Comparison of ENCODE assay signal across 8 mouse cellular contexts in genomic region chr11:69795168-69795982, GRCm38 (mm10). TPM values are rescaled to one million over a fixed set of nuclear protein-coding genes. Genes with fewer than 3 reads are reported as not detected.
A peak's percentile ranks its signal among the peaks of the same experiment; 100 is the strongest.
DNase-seq lines count a peak whose midpoint lies in the region; ATAC-seq and TF ChIP-seq lines count a peak whose summit lies in the region.

Gene Chrnb1 (minus strand): TSS chr11:69795943.

- dilution Hi-C loops in CH12.LX (cut with MboI; ENCODE audit: extremely low pct_ligation_motif_present, extremely low pct_unique_long_range_greater_than_20kb, low sequenced_read_pairs): no loop called here

- peak within 1 kb of the TSS; percentile 66 for H3K9ac ChIP-seq in CH12.LX (ENCODE audit: insufficient read depth, low read depth)
- H3K9ac ChIP-seq in heart, embryonic 15.5 days: peak within 1 kb of the TSS; percentile 59
- H3K9ac ChIP-seq in liver, embryonic 14.5 days (replicated peaks): peak within 1 kb of the TSS; percentile 31; the same call in 1 of the 2 replicates
- H3K9ac ChIP-seq in neural tube, embryonic 11.5 days (ENCODE audit: low read length): no peak within 1 kb of the TSS

- peak within 1 kb of the TSS; percentile 59 to 67 (median 61) for H3K4me3 ChIP-seq in CH12.LX (replicated peaks in 1 of 3; ENCODE audit: low read depth in 2 of 3, low read length in 2 of 3, poor library complexity in 1 of 3)
- H3K4me3 ChIP-seq in forebrain, embryonic 10.5 days: peak within 1 kb of the TSS; percentile 62
- peak within 1 kb of the TSS; percentile 66 for H3K4me3 ChIP-seq in heart, embryonic 15.5 days
- peak within 1 kb of the TSS; percentile 45 to 53 for H3K4me3 ChIP-seq in liver, embryonic 14.5 days (ENCODE audit: insufficient read depth in 1 of 2, low read depth in 2 of 2, low read length in 2 of 2)
- H3K4me3 ChIP-seq in neural tube, embryonic 11.5 days (ENCODE audit: low read depth, low read length): peak within 1 kb of the TSS; percentile 39
- peak within 1 kb of the TSS; percentile 84 for H3K4me3 ChIP-seq in testis, adult 2 months (ENCODE audit: control insufficient read depth, low read depth, low read length)

- TF ChIP-seq EP300 in CH12.LX (IDR thresholded peaks at IDR 0.05; ENCODE audit: low read length): no peak; the same call in 1 of the 2 replicates
- no peak for TF ChIP-seq EP300 in liver, embryonic 14.5 days (IDR thresholded peaks at IDR 0.05; ENCODE audit: low read depth)

- H3K9me3 ChIP-seq in CH12.LX (replicated peaks; ENCODE audit: low read length): peaks cover 4% of the 10 kb centered on the region
- no peaks in the 10 kb centered on the region for H3K9me3 ChIP-seq in forebrain, embryonic 10.5 days
- no peaks in the 10 kb centered on the region for H3K9me3 ChIP-seq in heart, embryonic 15.5 days (replicated peaks)
- H3K9me3 ChIP-seq in liver, embryonic 14.5 days (ENCODE audit: control insufficient read depth, low read length): no peaks in the 10 kb centered on the region
- no peaks in the 10 kb centered on the region for H3K9me3 ChIP-seq in neural tube, embryonic 11.5 days (ENCODE audit: control insufficient read depth, low read length)

- 2% methylated on average over 52 of the region's 52 CpGs for WGBS in forebrain, embryonic 10.5 days
- WGBS in heart, embryonic 15.5 days: 2% methylated on average over 52 of the region's 52 CpGs
- under 1% methylated on average over 52 of the region's 52 CpGs for WGBS in liver, embryonic 14.5 days (ENCODE audit: insufficient replicate concordance)
- 2% methylated on average over 52 of the region's 52 CpGs for WGBS in neural tube, embryonic 11.5 days

- TF ChIP-seq RAD21 in CH12.LX (IDR thresholded peaks at IDR 0.05; ENCODE audit: low read depth, low read length): no peak; the same call in 1 of the 2 replicates

- H3K27me3 ChIP-seq in CH12.LX (replicated peaks): peaks cover 5% of the 10 kb centered on the region
- peaks cover 78% of the 10 kb centered on the region for H3K27me3 ChIP-seq in forebrain, embryonic 10.5 days (ENCODE audit: poor library complexity, severe bottlenecking)
- peaks cover 7% of the 10 kb centered on the region for H3K27me3 ChIP-seq in heart, embryonic 15.5 days
- peaks cover 42% of the 10 kb centered on the region for H3K27me3 ChIP-seq in liver, embryonic 14.5 days (ENCODE audit: control insufficient read depth, insufficient read depth, low read length)
- peaks cover 13% of the 10 kb centered on the region; the same call in 1 of the 2 replicates for H3K27me3 ChIP-seq in neural tube, embryonic 11.5 days (ENCODE audit: control insufficient read depth, insufficient read depth, low read length)
- no peaks in the 10 kb centered on the region for H3K27me3 ChIP-seq in testis, adult 2 months (ENCODE audit: control insufficient read depth, insufficient read depth, low read length)

- DNase-seq in CH12.LX (ENCODE audit: extremely low read depth): peak; percentile 100
- DNase-seq in c-Kit-positive CD71-negative TER-119-negative erythroid progenitor cells, embryonic 14.5 days (ENCODE audit: low read depth): peak; percentile 89
- peak; percentile 91 for DNase-seq in forebrain, embryonic 10.5 days (ENCODE audit: extremely low spot score, low spot score)
- peak; percentile 98 to 99 for DNase-seq in kidney, postnatal 25 days
- peak; percentile 97 to 98 (median 97) for DNase-seq in liver, embryonic 14.5 days (ENCODE audit: low read depth in 3 of 3, low spot score in 3 of 3)
- peak; percentile 89 for DNase-seq in neural tube, embryonic 11.5 days (ENCODE audit: low spot score)

- H3K36me3 ChIP-seq in CH12.LX (replicated peaks in 1 of 2; ENCODE audit: control insufficient read depth in 1 of 2, insufficient read depth in 1 of 2, low read length in 1 of 2): peaks cover 0 to 6% of the 10 kb centered on the region in 2 experiments
- H3K36me3 ChIP-seq in forebrain, embryonic 10.5 days (replicated peaks): no peaks in the 10 kb centered on the region
- no peaks in the 10 kb centered on the region for H3K36me3 ChIP-seq in heart, embryonic 15.5 days
- H3K36me3 ChIP-seq in liver, embryonic 14.5 days (replicated peaks; ENCODE audit: control insufficient read depth, insufficient read depth, low read depth): no peaks in the 10 kb centered on the region
- H3K36me3 ChIP-seq in neural tube, embryonic 11.5 days (ENCODE audit: control insufficient read depth, insufficient read depth, low read length): no peaks in the 10 kb centered on the region
- H3K36me3 ChIP-seq in testis, adult 2 months (ENCODE audit: control insufficient read depth, insufficient read depth, low read length): no peaks in the 10 kb centered on the region

- TF ChIP-seq POLR2A in CH12.LX (IDR thresholded peaks at IDR 0.05; ENCODE audit: low read depth, low read length): peak; percentile 85
- peak; percentile 37 for TF ChIP-seq POLR2A in testis, adult 2 months (IDR thresholded peaks at IDR 0.05; ENCODE audit: control insufficient read depth, low read depth, low read length)

- in situ Hi-C loops in CH12.LX (cut with MboI; ENCODE audit: low pct_ligation_motif_present, low pct_unique_long_range_greater_than_20kb, low sequenced_read_pairs): no loop called here

- no peaks in the 10 kb centered on the region for H3K79me2 ChIP-seq in CH12.LX (replicated peaks; ENCODE audit: control insufficient read depth, extremely low read depth, insufficient read depth, poor library complexity, severe bottlenecking)

- peak; percentile 95 for ATAC-seq in heart, embryonic 15.5 days (replicated peaks; ENCODE audit: insufficient number of reproducible peaks, insufficient read depth, low FRiP score, low read depth)
- ATAC-seq in liver, embryonic 14.5 days (ENCODE audit: insufficient read depth): peak; percentile 100
- peak; percentile 91 for ATAC-seq in neural tube, embryonic 11.5 days (ENCODE audit: insufficient read depth, low FRiP score, low TSS enrichment)

- 0 out of 2 replicates have a peak within 1 kb of the TSS, but pooled peaks have one; percentile 5 for H3K27ac ChIP-seq in CH12.LX (ENCODE audit: insufficient read depth, low read depth)
- peak within 1 kb of the TSS; percentile 76 for H3K27ac ChIP-seq in forebrain, embryonic 10.5 days
- H3K27ac ChIP-seq in heart, embryonic 15.5 days: peak within 1 kb of the TSS; percentile 62
- no peak within 1 kb of the TSS for H3K27ac ChIP-seq in liver, embryonic 14.5 days
- H3K27ac ChIP-seq in neural tube, embryonic 11.5 days (ENCODE audit: low read depth, low read length): no peak within 1 kb of the TSS
- H3K27ac ChIP-seq in testis, adult 2 months (ENCODE audit: control insufficient read depth, insufficient read depth, low read depth, low read length): peak within 1 kb of the TSS; percentile 49; the same call in 1 of the 2 replicates

- no peak for TF ChIP-seq CTCF in CH12.LX (conservative IDR thresholded peaks at IDR 0.05 in 1 of 2, IDR thresholded peaks at IDR 0.05 in 1 of 2; ENCODE audit: low read depth in 2 of 2, low read length in 2 of 2)
- peak; percentile 19; the same call in 1 of the 2 replicates for TF ChIP-seq CTCF in liver, embryonic 14.5 days (IDR thresholded peaks at IDR 0.05; ENCODE audit: low read depth)
- no peak for TF ChIP-seq CTCF in testis, adult 2 months (IDR thresholded peaks at IDR 0.05; ENCODE audit: control insufficient read depth, insufficient read depth, insufficient replicate concordance, low read depth, low read length)

- peaks cover 8 to 46% of the 10 kb centered on the region in 2 experiments for H3K4me1 ChIP-seq in CH12.LX (ENCODE audit: control insufficient read depth in 1 of 2, insufficient read depth in 2 of 2)
- H3K4me1 ChIP-seq in forebrain, embryonic 10.5 days: peaks cover 34% of the 10 kb centered on the region
- H3K4me1 ChIP-seq in heart, embryonic 15.5 days (replicated peaks): peaks cover 24% of the 10 kb centered on the region
- H3K4me1 ChIP-seq in liver, embryonic 14.5 days (replicated peaks; ENCODE audit: control insufficient read depth in 2 of 2, insufficient read depth in 2 of 2, low read length in 1 of 2): peaks cover 5 to 8% of the 10 kb centered on the region in 2 experiments; a peak in 3 of 4 replicates
- peaks cover 11% of the 10 kb centered on the region for H3K4me1 ChIP-seq in neural tube, embryonic 11.5 days (ENCODE audit: control insufficient read depth, insufficient read depth, low read length)
- peaks cover 8% of the 10 kb centered on the region for H3K4me1 ChIP-seq in testis, adult 2 months (ENCODE audit: control insufficient read depth, insufficient read depth, low read length)

- peak within 1 kb of the TSS; percentile 86 for H3K4me2 ChIP-seq in CH12.LX (ENCODE audit: insufficient read depth, low read depth, poor library complexity, severe bottlenecking)
- peak within 1 kb of the TSS; percentile 96 for H3K4me2 ChIP-seq in heart, embryonic 15.5 days
- peak within 1 kb of the TSS; percentile 88 for H3K4me2 ChIP-seq in liver, embryonic 14.5 days (ENCODE audit: low read depth)
- peak within 1 kb of the TSS; percentile 87 for H3K4me2 ChIP-seq in neural tube, embryonic 11.5 days (ENCODE audit: low read depth)

TF ChIP-seq in CH12.LX, 34 proteins besides CTCF, POLR2A, EP300 and RAD21 (continues in another document):
- TF ChIP-seq ZC3H11A (IDR thresholded peaks at IDR 0.05; ENCODE audit: low read depth, low read length) (no peak), E2F4 (IDR thresholded peaks at IDR 0.05; ENCODE audit: insufficient replicate concordance, low read depth, low read length) (peak; percentile 65; the same call in 1 of the 2 replicates), NELFE (IDR thresholded peaks at IDR 0.05; ENCODE audit: low read depth, low read length) (peak; percentile 78), MYC (IDR thresholded peaks at IDR 0.05; ENCODE audit: low read depth, low read length) (peak; percentile 74; the same call in 1 of the 2 replicates), CHD2 (IDR thresholded peaks at IDR 0.05; ENCODE audit: low read length) (no peak), MAX (IDR thresholded peaks at IDR 0.05; ENCODE audit: low read length) (peak; percentile 66), UBTF (IDR thresholded peaks at IDR 0.05; ENCODE audit: low read depth, low read length) (no peak), SIN3A (IDR thresholded peaks at IDR 0.05; ENCODE audit: low read length) (peak; percentile 74; the same call in 1 of the 2 replicates), TBP (conservative IDR thresholded peaks at IDR 0.05; ENCODE audit: low read depth, low read length) (peak; percentile 60; the same call in 1 of the 2 replicates), ELF1 (IDR thresholded peaks at IDR 0.05; ENCODE audit: low read depth, low read length) (peak; percentile 67), MXI1 (IDR thresholded peaks at IDR 0.05; ENCODE audit: low read depth, low read length) (peak; percentile 67)

RNA-seq across cellular contexts. Expression of gene Chrnb1, which starts in this region (rescaled TPM):
- total RNA-seq in CH12.LX (2012; rRNA removed): 2.1 and 2.2 TPM in 2 replicates
- 1.9 TPM in 2 replicates for total RNA-seq in CH12.LX (2014; rRNA removed)
- polyA plus RNA-seq in CH12.LX (2012; ENCODE audit: insufficient read length, low read depth): 5.9 and 6.6 TPM in 2 replicates
- 1.0 and 1.5 TPM in 2 replicates for polyA plus RNA-seq in forebrain, embryonic 10.5 days (2016; fragmentation: Nextera tagmentation; extraction: Ambion mirVana)
- polyA plus RNA-seq in heart, embryonic 15.5 days (2015; fragmentation: Nextera tagmentation; extraction: Ambion mirVana): 5.4 and 7.5 TPM in 2 replicates
- polyA plus RNA-seq in liver, embryonic 14.5 days (2012; rRNA removed): 0.44 and 0.58 TPM in 2 replicates
- 0.32 and 0.33 TPM in 2 replicates for polyA plus RNA-seq in liver, embryonic 14.5 days (2014; fragmentation: Nextera tagmentation; extraction: Ambion mirVana)
- 4.2 and 6.2 TPM in 2 replicates for polyA plus RNA-seq in neural tube, embryonic 11.5 days (2014; fragmentation: Nextera tagmentation; extraction: Ambion mirVana)
- 0.79 and 1.2 TPM in 2 replicates for polyA plus RNA-seq in testis, adult 2 months (2012; rRNA removed)

Comparison
In these comparisons a context has a peak if more than half of its experiments do, and no peak if none do; other contexts are left out.
1. Peak in DNase-seq, ATAC-seq, H3K4me3 ChIP-seq, H3K9ac ChIP-seq and H3K4me2 ChIP-seq in liver, embryonic 14.5 days; RNA of the gene not detected or under 1 TPM.
2. H3K27ac ChIP-seq: peak in CH12.LX (single experiment), forebrain, embryonic 10.5 days (single experiment), heart, embryonic 15.5 days (single experiment) and testis, adult 2 months (single experiment); none in liver, embryonic 14.5 days (single experiment) and neural tube, embryonic 11.5 days (single experiment).
3. Peak in every context shown above with its lines, with median percentiles within 50 percentile points of each other: DNase-seq, H3K4me2 ChIP-seq, H3K4me3 ChIP-seq and ATAC-seq.